Mouse (Mus musculus) kidney, adult 11 months (tissue): Measurements from ENCODE around the gene C87436.
"Not testable (repeated sequence)": the region's sequence is repeated elsewhere in the genome, so short reads cannot be mapped to it uniquely, and the experiment has no call there.

ENCODE experiments used
- DNase-seq: peaks from one replicate; pipeline ENCODE4 v3.0.0; 2022

C87436 gene

DNA sequence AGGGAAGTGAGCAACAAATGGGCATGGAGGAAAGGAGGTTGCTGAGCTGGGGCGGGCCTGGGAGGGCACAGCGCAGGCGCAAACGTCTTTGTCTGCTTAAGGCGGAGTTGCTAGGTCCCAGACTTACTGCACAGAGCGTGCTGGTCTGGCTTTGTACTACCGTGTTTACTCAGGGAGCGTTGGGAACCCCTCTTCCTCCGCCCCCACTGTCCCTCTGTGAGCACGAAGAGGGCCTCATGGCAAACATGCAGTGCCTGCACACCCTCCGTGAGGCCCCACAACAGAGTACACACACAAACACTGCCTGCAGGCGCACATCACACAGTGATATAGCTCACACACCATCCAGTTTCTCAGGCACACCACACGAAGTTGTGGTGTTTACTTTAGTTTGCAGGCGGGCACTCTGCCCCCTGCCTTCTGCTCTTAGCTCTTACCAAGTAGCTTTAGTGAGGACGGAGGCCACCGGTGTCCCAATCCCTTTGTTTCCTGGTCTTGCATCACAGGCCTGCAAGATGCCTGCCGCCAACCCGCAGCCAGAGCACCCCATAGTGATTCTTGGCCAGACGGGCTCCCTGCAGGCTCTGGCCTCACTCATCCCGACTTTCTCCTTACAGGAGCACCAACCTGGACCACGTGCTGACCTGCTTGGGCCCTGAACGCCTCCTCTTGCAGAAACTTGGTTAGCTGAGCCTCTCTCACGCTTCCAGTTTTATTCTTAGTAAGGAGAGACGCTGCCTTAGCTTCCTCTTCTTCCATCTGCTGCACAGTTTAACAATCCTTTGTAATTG, 49.4 kb downstream of the C87436 start:
- DNase-seq, result peak; percentile 53

GRCm38 (mm10) chr6:86488149-86488485, 49.9 kb downstream of the C87436 start:
- no peak for DNase-seq

DNA sequence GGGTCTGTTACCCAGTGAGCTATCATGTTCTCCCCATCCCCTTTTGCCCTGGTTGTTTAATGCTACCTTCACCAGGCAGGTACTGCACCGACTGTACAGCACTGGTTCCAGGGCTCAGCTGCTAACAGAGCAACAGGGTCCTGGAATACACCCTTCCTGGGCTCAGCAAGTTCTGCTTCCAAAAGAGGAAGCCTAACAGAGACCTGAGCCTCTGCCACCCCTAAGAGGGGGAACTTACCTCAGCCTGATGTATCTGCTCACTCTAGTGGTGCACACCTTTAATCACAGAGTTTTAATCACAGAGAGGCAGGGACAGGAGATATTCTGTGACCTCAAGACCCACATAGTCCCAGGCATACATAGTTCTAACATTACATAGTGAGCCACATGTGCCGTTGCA, 51.8 kb downstream of the C87436 start:
- DNase-seq, result no peak

DNA sequence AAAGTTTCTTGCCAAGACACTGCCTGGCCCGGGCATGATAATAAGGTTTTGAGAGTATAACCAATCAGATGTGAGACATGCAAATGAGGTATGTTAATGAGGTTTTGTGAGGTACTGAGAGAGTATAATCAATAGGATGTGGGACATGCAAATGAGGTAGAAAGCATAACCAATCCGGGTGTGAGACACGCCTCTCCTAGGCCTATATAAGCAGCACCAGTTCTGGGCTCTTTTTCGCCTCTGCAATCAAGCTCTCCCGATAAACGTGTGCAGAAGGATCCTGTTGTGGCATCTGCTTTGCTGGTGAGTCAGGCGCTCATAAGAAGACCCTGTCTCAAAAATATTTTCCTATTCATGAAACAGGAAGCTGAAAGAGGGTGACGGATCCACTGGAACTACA, 52.2 kb downstream of the C87436 start:
- not testable (repeated sequence) for DNase-seq

- DNase-seq, result no peak
Measured at GRCm38 (mm10) chr6:86493469-86494263, 55.5 kb downstream of the C87436 start.

GRCm38 (mm10) chr6:86494767-86495166, 56.6 kb downstream of the C87436 start:
- DNase-seq, result no peak

DNA sequence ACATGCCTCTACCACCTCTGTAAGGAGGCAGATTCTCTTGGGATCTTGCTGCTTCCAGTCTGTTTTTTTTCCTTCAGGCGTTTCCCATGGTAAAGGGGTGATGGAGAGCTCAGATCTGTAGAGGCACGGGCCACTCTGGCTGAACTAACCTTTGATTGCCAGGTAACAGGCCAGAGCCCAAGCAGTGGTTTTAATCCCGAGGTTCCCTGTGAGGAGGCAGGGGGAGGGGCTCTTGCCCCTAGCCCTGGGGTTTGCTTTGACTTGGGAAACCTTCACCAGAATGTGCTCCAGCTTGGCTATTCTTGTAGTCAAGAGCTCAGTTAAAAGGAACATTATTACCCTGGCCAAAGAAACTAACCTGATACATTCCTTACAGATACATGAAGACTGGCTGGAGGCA, 57.5 kb downstream of the C87436 start:
- no peak for DNase-seq

DNA sequence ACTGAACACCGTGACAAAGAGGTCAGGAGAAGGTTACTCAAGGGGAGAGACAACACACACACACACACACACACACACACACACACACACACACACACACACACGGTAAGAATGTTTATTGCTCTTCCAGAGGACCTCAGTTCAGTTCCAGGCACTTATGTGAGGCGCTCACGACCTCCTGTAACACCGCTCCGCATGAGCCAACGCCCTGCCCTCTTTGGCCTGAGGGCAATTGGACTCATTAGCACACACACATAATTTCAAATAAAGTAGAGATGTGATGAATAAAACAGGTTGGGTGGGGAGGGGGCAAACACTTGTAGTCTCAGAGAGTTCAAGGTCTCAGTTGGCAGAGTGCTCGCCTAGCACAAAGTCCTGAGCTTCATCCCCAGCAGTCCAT, 58.0 kb downstream of the C87436 start:
- DNase-seq, result no peak

GRCm38 (mm10) chr6:86496585-86496984, 58.4 kb downstream of the C87436 start:
- DNase-seq, result no peak

- peak; percentile 69 for DNase-seq
Measured at GRCm38 (mm10) chr6:86497071-86497815, 59.1 kb downstream of the C87436 start.

- DNase-seq, result no peak
Measured at GRCm38 (mm10) chr6:86497942-86498732, 60.0 kb downstream of the C87436 start.

DNA sequence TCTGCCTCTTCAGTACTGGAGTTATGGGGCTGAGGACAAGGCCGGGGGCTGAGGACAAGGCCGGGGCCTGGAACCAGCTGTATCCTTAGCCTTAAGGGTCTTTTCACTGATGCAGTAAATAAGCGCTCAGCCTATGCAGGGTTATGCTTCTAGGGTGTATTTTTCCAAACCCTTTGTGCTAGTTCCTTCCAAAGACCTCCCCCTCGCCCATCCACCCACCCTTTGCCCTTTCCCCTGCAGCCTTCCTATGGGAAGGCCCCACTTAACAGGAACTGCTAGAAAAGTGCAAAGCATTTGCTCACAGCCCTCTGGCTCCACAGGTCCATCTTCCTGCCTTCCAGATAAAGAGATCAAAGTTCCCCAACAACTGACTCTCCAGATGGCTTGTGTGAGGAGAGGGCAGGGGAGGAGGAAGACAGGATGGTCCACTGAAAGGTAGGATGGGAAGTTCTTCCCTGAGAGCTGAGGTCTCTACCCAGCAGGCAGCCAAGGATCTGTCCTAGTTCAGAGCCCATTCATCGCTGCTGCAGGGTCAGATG, 61.5 kb downstream of the C87436 start:
- DNase-seq, result no peak

DNA sequence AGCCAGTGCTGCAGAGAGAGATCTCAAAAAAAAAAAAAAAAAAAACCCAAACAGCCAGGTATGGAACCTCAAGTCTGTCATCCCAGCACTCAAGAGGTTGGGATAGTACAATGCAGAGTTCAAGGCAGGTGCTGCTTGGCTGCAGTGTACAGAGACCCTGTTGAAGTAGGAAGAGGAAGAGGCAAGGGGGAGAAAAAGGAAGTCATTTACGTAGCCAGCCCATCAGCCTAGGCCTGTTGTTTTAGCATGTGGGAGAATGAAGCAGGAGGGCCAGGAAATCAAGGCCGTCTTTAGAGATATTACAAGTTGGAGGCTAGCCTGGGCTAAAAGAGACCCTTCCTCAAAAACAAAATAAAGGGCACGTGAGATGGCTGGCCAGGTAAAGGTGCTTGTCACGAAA, 65.3 kb downstream of the C87436 start:
- DNase-seq, result no peak

- DNase-seq, result no peak
Measured at GRCm38 (mm10) chr6:86505671-86506070, 67.5 kb downstream of the C87436 start.

DNA sequence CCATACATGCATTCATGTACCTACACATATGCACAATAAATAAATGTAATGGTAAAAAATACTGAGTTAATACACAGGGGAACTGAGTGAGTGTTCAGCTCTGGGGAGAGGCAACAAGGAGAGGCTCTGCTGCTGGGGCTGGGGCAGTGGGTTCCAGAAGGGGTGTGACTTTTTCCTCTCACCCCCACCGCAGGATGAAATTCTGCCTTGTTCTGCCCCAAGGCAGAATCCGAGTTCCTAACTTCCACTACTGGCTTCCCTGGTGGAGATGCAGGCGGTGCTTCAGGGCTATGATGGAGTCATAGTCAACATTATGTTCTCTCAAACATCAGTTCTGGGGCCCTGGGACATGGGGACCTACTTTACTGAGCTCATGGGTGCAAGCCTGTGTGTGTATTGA, 68.1 kb downstream of the C87436 start:
- DNase-seq, result no peak

DNA sequence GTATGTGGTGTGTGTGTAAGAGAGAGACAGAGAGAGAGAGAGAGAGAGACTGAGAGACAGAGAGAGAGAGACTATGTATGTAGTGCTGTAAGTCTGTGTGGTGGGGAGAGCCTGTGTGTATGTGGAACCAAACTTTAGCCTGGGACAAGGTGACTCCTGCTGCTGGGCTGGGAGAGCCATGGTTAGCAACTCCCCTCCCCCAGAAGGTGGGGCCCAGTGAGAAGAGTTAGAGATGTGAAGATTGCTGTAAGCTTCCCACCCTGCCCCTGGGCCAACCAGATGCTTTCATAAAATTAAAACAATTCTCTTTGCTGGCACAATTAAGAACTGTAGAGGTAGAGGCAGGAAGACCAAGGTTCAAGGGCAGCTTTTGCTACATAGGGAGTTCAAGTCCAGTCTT, 68.9 kb downstream of the C87436 start:
- no peak for DNase-seq

DNA sequence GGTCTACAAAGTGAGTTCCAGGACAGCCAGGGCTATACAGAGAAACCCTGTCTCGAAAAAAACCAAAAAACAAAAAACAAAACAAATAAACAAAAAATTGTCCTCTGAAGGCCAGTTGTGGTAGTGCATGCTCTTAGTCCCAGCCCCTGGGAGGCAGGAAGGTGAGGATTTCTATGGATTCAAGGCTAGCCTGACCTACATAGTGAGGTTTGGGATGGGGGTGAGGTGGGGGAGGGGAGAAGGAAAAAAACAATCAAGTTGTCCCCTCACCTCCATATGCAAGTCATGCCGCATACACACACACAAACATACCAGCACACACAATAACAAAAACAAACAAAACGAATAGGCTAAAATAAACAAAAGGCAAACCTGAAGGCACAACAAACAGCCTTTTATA, 70.6 kb downstream of the C87436 start:
- no peak for DNase-seq

GRCm38 (mm10) chr6:86509194-86509865, 71.2 kb downstream of the C87436 start:
- no peak for DNase-seq

GRCm38 (mm10) chr6:86509866-86510200, 71.7 kb downstream of the C87436 start:
- DNase-seq, result no peak

DNA sequence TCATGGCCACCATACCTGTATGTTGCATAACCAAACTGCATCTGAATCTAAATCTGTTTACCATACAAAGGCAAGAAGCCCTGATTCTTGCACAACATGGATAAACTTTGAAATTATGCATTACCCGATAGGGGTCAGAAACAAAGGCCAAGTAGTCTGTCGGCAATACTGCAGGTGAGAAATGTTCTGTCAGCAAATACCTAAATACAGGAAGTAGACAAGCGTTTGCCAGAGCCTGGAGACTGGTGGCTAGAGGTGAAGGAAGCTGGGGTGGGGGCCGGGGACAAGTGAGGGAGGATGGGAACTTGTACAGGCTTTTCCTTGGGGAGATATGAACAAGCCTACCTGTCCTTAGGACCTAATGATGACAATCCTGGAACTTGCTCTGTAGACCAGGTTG, 72.8 kb downstream of the C87436 start:
- DNase-seq, result no peak

DNA sequence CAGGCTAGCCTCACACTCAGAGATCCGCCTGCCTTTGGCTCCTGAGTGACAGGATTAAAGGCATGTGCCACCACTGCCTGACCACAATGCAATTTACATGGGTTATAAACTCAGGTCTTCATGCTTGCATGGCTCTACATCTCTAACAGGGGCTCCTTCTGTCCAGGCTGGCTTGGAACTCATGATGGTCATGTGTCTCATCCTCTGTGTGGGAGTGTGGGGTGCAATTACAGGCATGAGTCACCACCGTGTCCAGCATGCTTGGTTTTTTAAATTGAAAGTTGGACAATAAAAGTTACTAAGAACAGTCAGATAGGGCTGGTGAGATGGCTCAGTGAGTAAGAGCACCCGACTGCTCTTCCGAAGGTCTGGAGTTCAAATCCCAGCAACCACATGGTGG, 75.1 kb downstream of the C87436 start:
- DNase-seq, result no peak

DNA sequence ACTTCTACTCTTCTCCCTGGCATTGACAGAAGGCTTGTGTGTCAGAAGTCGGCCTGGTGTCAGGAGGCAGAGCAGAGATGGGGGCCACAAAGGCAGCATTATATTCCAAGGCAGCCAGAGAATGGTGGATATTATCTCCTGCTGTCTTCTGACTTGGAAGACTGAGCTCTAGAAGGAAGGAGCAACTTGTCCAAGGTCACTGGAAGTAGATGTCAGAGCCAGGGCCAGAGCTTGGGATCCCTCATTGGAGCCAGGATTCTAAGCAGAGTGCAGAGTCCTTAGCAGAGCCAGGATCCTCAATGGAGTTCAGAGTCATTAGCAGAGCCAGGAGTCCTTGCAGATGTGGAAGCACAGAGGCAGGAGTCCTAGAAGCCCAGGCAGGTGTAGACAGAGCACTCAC, 77.8 kb downstream of the C87436 start:
- peak; percentile 83 for DNase-seq
